Mouse (Mus musculus) bone marrow macrophage, adult 2 months (primary cell): ENCODE measurements around the gene Itpk1.

Experiments used
- CTCF ChIP-seq: IDR thresholded peaks from 2 replicates; pipeline ENCODE4 v1.5.1; 2012; ENCODE audit warnings: low read depth, mild to moderate bottlenecking, low read length, moderate library complexity
- POLR2A ChIP-seq: IDR thresholded peaks from 2 replicates; pipeline ENCODE4 v1.6.1; 2012; ENCODE audit warnings: mild to moderate bottlenecking, low read depth, low read length, borderline replicate concordance

DNA sequence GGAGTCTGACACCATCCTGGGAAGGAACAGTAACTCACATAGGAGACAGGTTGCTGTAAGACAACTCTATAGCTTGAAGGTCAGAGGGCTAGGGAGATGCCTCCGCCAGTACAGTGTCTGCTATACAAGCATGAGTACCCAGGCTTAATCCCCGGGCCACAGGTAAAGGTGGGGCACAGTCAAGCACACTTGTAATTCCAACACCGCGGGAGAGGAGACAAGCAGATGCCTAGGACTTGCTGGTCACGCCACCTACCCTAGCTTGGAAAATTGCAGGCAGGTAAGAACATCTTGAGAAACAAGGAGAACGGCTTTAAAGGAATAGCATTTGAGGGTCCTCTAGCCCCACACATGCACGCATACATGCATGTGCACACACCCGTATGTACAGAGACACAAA, 97.7 kb downstream of the Itpk1 start:
- TF ChIP-seq POLR2A (no peak), CTCF (no peak)
